Mouse (Mus musculus) heart, adult 2 months (tissue): ENCODE results near the gene Gm20683.

Experiments
- CTCF ChIP-seq: fragments of 200-600 bp; IDR thresholded peaks from 2 replicates; pipeline ENCODE4 v1.8.1; 2022; ENCODE audit warnings: antibody characterized with exemption, mild to moderate bottlenecking, moderate library complexity
- POLR2A ChIP-seq: fragments of 200-500 bp; IDR thresholded peaks from 2 replicates; pipeline ENCODE4 v1.6.1; 2011; ENCODE audit warnings: mild to moderate bottlenecking, low read depth, low read length, control low read depth; ENCODE audit not compliant: insufficient read depth

- TF ChIP-seq CTCF (no peak), POLR2A (no peak)
These were observed 11.3 kb downstream of the Gm20683 start for GRCm38 (mm10) chr17:25830200-25830753.
